Mouse (Mus musculus) myocyte (in vitro differentiated cells): Measurements from ENCODE around the gene Ankdd1a.

Experiments
- MYOG ChIP-seq, 3 experiments: IDR thresholded peaks; one replicate each; pipeline ENCODE4 v1.6.1; 2011; ENCODE audit warnings: control low read depth in 2 of 3, low read depth in 2 of 3, mild to moderate bottlenecking in 2 of 3; ENCODE audit not compliant: insufficient read length in 2 of 3, control insufficient read depth in 1 of 3, insufficient read depth in 1 of 3
- POLR2A ChIP-seq: IDR thresholded peaks from one replicate; pipeline ENCODE4 v1.6.1; 2011; ENCODE audit warnings: low read depth, mild to moderate bottlenecking, control low read depth, moderate library complexity; ENCODE audit not compliant: insufficient read length
- SRF ChIP-seq: IDR thresholded peaks from one replicate; pipeline ENCODE4 v1.6.1; 2011; ENCODE audit warnings: low read depth; ENCODE audit not compliant: control insufficient read depth, insufficient read length
- TCF12 ChIP-seq: IDR thresholded peaks from one replicate; pipeline ENCODE4 v1.6.1; 2011; ENCODE audit warnings: mild to moderate bottlenecking, control low read depth; ENCODE audit not compliant: poor library complexity, insufficient read depth, severe bottlenecking
- USF1 ChIP-seq: IDR thresholded peaks from one replicate; pipeline ENCODE4 v1.6.1; 2011; ENCODE audit warnings: low read depth, mild to moderate bottlenecking, control low read depth, moderate library complexity

DNA sequence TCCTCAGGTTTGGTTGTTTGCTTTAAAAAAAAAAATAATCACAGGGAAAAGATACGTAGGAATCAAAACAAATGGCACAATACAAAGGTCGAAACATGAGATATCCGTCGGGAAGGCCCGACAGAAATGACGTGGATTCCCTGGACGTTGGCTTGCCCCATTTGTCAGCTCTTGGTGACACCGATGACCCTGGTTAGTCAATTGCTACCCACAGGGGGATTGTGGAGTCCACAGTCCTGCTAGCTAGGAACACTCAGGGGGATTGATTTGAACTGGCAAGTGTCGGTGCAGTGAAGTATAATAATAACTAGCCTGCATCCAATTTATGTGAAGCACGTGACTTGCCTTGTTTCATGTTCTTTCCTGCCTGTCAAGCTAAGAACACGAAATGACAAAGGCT, 52.3 kb downstream of the Ankdd1a start:
- TF ChIP-seq TCF12 (no peak), POLR2A (no peak), USF1 (no peak), SRF (no peak), MYOG (IDR thresholded peaks at IDR 0.05; ENCODE audit: control insufficient read depth in 1 of 3, insufficient read depth in 1 of 3, insufficient read length in 2 of 3, low read depth in 2 of 3) (no peak)
